Mouse (Mus musculus): ENCODE measurements around the gene Atp11a. TPM values are rescaled to one million over a fixed set of nuclear protein-coding genes. Genes with fewer than 3 reads are reported as not detected.

The Atp11a gene
- polyA plus RNA-seq, 1 experiment = 0.03 TPM

GRCm38 (mm10) chr8:12880163-12880562 lies 123.3 kb downstream of the Atp11a start:
- Histone ChIP-seq H3K36me3 (ENCODE audit: control insufficient read depth) (no peaks in the 10 kb centered on the region), H3K27me3 (ENCODE audit: control insufficient read depth) (peaks cover 24% of the 10 kb centered on the region), H3K9me3 (ENCODE audit: control insufficient read depth, low read length) (no peaks in the 10 kb centered on the region), H3K4me1 (ENCODE audit: control insufficient read depth) (no peaks in the 10 kb centered on the region), H3K4me3 (replicated peaks) (no peak overlapping the region)
- TF ChIP-seq GATA1 (IDR thresholded peaks at IDR 0.05; ENCODE audit: low read length) (no peak), TAL1 (IDR thresholded peaks at IDR 0.05; ENCODE audit: low read length) (no peak)

DNA sequence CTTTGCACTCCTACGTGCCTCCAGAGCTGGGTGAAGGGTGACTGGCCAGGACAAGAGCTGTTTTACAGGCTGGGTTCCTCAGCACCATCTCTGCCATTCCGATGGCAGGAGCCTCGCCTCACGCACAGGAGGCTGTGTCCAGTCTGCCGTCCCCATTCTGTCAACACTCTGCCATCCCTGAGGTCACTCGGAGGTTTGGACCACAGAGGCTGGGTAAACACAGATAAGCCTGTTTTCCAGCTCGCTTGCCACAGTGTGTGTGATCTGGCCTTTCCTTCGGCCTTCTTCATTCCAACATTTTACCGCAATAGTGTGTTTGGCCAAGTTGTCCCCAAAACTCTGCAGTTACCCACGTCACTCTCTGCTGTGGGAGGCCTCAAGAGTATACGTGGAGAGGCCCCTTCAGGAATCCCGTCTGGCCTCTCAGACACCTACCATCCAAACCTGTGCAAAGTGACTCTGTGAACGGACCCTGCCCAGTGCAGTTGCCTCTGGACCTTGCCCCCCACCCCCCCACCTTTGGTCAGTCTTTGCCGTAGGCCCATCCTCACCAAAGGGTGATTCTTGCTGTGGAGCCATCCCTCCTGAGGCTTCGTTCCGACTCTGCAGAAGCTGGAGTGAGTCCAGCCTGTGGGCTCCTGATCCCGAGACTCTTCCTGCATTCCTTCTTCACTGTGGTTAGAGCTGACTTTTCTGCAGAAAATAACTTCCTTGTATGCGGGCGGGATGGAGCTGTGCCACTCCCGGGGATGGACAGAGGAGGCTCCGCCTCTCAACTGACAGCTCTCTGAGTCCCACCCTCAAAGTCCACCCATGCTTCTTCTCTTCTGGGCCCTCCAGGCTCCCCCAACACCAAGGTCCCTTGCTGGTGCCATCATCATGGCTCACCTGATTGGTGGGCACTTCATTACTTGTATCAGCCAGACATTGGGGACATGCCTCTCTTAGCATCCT lies 126.5 kb downstream of the Atp11a start:
- H3K4me3 ChIP-seq (replicated peaks) = no peak overlapping the region

DNA sequence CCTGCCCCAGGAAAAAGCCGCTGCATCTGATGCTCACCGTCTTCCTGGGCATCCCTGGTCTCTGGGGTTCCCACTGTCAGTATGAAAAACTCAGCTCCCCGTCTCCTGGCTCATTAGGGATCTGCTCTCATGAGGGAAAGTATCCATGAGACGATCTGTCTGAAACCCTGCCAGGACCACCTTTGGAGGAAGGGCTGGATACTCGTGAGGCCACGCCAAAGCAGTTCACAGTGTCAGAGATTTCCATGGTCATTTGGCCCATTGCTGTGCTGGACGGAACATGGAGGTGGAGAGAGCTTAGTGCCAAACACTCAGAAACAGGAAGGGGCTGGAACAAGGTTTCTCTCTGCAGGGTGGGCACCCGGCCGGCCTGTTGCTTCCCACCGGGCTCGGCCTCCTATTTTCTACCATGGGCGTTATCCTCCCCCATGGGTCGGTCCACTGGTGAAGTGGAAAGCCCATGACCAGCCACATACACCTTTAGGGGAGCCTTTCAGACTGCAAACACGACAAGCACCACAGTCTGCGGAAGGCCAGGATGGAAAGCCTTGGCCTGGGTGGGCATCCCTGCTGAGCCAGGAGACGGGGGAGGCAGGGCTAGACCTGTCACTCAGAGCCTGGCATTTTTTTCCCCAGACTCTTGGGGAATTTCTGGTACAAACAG lies 131.1 kb downstream of the Atp11a start:
- H3K36me3 ChIP-seq (ENCODE audit: control insufficient read depth) = no peaks in the 10 kb centered on the region
- no peak overlapping the region for H3K4me3 ChIP-seq (replicated peaks)

More for the DNA sequence above, 126.5 kb downstream of the Atp11a start:
- peaks cover 10% of the 10 kb centered on the region for H3K27me3 ChIP-seq (ENCODE audit: control insufficient read depth)
- H3K36me3 ChIP-seq (ENCODE audit: control insufficient read depth) = no peaks in the 10 kb centered on the region
- H3K9me3 ChIP-seq (ENCODE audit: control insufficient read depth, low read length) = no peaks in the 10 kb centered on the region
- no peak for TF ChIP-seq TAL1 (IDR thresholded peaks at IDR 0.05; ENCODE audit: low read length)
- TF ChIP-seq GATA1 (IDR thresholded peaks at IDR 0.05; ENCODE audit: low read length) = no peak
- H3K4me1 ChIP-seq (ENCODE audit: control insufficient read depth) = no peaks in the 10 kb centered on the region

DNA sequence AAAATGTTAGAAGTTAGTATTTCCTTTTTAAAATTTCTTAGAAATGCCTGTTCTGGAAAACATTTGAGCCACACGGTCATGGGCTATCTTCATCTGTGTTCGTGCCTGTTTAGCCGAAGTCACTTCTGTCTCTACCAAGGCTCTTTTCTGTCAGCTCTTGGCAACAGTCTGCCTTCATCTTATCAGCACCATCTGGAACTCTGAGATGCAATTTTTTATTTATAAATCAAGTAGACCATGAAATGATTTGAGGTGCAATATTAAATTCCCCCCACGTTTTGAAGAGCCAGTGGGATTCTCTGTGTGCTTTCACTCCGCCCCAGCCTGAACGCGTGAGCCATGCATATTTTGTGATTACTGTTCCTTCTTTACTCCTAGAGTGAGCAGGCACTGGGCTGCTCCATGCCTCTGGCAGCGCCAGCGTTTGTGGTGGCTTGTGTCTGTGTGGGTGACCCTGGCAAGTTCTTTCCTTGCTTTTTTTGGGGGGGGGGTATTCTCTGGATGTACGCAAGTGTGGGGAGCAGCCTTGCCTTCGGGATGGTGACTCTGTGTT lies 132.3 kb downstream of the Atp11a start:
- TF ChIP-seq GATA1 (IDR thresholded peaks at IDR 0.05; ENCODE audit: low read length) (no peak), TAL1 (IDR thresholded peaks at IDR 0.05; ENCODE audit: low read length) (no peak)
- no peaks in the 10 kb centered on the region for H3K36me3 ChIP-seq (ENCODE audit: control insufficient read depth)

More for the DNA sequence above, 131.1 kb downstream of the Atp11a start:
- TF ChIP-seq TAL1 (IDR thresholded peaks at IDR 0.05; ENCODE audit: low read length) = no peak
- no peak for TF ChIP-seq GATA1 (IDR thresholded peaks at IDR 0.05; ENCODE audit: low read length)
- Histone ChIP-seq H3K4me1 (ENCODE audit: control insufficient read depth) (no peaks in the 10 kb centered on the region), H3K27me3 (ENCODE audit: control insufficient read depth) (peaks cover 13% of the 10 kb centered on the region; the same call in 1 of the 2 replicates), H3K9me3 (ENCODE audit: control insufficient read depth, low read length) (no peaks in the 10 kb centered on the region)

DNA sequence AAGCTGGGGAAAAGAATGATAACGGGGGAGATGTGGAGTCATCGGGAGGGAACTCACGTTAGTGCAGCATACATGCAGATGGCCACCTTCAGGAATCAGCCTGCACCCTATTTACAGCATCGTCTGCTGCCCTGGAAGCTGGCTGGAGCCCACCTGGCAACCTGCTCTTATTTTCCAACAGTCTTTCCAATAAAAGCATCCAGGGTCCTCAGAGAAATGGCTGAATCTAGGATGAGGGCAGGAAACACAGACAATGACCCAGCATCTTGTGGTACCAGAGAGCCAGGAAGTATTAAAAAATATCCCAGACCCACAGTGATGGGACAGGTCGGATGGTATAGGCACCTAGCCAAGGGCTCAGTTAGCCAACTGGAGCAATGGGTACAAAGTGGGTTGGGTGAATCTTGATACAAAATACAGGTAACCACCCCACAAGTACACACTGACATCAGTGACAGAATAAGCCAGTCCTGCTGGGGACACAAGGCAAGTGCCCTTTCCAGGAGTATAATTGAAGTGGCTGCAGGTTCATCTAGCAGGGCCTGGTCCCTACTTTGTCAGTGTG lies 136.2 kb downstream of the Atp11a start:
- TF ChIP-seq TAL1 (IDR thresholded peaks at IDR 0.05; ENCODE audit: low read length) (no peak), GATA1 (IDR thresholded peaks at IDR 0.05; ENCODE audit: low read length) (no peak)
- no peaks in the 10 kb centered on the region for H3K9me3 ChIP-seq (ENCODE audit: control insufficient read depth, low read length)
- peaks cover 14% of the 10 kb centered on the region for H3K27me3 ChIP-seq (ENCODE audit: control insufficient read depth)
- no peaks in the 10 kb centered on the region for H3K36me3 ChIP-seq (ENCODE audit: control insufficient read depth)
- H3K4me1 ChIP-seq (ENCODE audit: control insufficient read depth) = no peaks in the 10 kb centered on the region
- H3K4me3 ChIP-seq (replicated peaks) = no peak overlapping the region

More for the DNA sequence above, 132.3 kb downstream of the Atp11a start:
- H3K27me3 ChIP-seq (ENCODE audit: control insufficient read depth) = peaks cover 15% of the 10 kb centered on the region
- no peaks in the 10 kb centered on the region for H3K4me1 ChIP-seq (ENCODE audit: control insufficient read depth)
- no peak overlapping the region for H3K4me3 ChIP-seq (replicated peaks)
- H3K9me3 ChIP-seq (ENCODE audit: control insufficient read depth, low read length) = no peaks in the 10 kb centered on the region

- H3K4me3 ChIP-seq (replicated peaks) = no peak overlapping the region
- TF ChIP-seq GATA1 (IDR thresholded peaks at IDR 0.05; ENCODE audit: low read length) (no peak), TAL1 (IDR thresholded peaks at IDR 0.05; ENCODE audit: low read length) (no peak)
These were observed 137.2 kb downstream of the Atp11a start for GRCm38 (mm10) chr8:12893797-12894578.

GRCm38 (mm10) chr8:12894783-12895534 lies 138.1 kb downstream of the Atp11a start:
- H3K4me1 ChIP-seq (ENCODE audit: control insufficient read depth) = no peaks in the 10 kb centered on the region
- TF ChIP-seq GATA1 (IDR thresholded peaks at IDR 0.05; ENCODE audit: low read length) (no peak), TAL1 (IDR thresholded peaks at IDR 0.05; ENCODE audit: low read length) (no peak)
- H3K27me3 ChIP-seq (ENCODE audit: control insufficient read depth) = peaks cover 10% of the 10 kb centered on the region
- H3K9me3 ChIP-seq (ENCODE audit: control insufficient read depth, low read length) = no peaks in the 10 kb centered on the region
- no peak overlapping the region for H3K4me3 ChIP-seq (replicated peaks)
- no peaks in the 10 kb centered on the region for H3K36me3 ChIP-seq (ENCODE audit: control insufficient read depth)

More at GRCm38 (mm10) chr8:12893797-12894578, 137.2 kb downstream of the Atp11a start:
- Histone ChIP-seq H3K36me3 (ENCODE audit: control insufficient read depth) (no peaks in the 10 kb centered on the region), H3K27me3 (ENCODE audit: control insufficient read depth) (peaks cover 14% of the 10 kb centered on the region), H3K9me3 (ENCODE audit: control insufficient read depth, low read length) (no peaks in the 10 kb centered on the region), H3K4me1 (ENCODE audit: control insufficient read depth) (no peaks in the 10 kb centered on the region)

All from erythroblast, embryonic 14.5 days (primary cell).